Mouse (Mus musculus) gastrocnemius, postnatal 25 days (tissue): ENCODE data around the gene Pard6a. TPM values are rescaled to one million over a fixed set of nuclear protein-coding genes. Genes with fewer than 3 reads are reported as not detected.

ENCODE experiments used
- DNase-seq: peaks from one replicate; pipeline ENCODE4 v3.0.0; 2022
- total RNA-seq, 2 experiments: library from RNA; stranded (reverse); gene quantifications; 1 replicate in 1 of 2; 2 replicates in 1 of 2; pipeline ENCODE4 v1.2.3; 2021

Pard6a gene
- total RNA-seq, 2 experiments from 2014 or later: 5.4 to 5.7 TPM

DNA sequence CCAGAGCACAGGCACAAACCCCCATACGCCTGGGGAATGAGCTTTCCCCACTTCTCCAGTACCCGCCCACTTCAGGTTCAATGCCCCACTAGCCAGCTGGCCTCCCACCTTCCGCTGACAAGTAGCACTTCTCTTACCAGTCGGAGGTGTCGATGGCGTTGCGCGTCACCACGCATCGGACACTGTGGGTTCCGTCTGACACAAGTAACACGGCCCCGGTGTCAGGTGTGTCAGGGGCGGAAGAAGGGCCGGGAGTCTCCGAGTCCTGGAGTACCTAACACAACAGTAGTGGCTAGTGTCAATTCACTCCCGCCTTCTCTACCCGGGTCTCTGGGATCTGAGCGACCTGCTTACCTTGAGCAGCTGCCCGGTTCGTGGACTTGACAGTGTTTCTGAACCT is 382 bp upstream of the Pard6a start:
- no peak for DNase-seq

GRCm38 (mm10) chr8:105702001-105702401 is 1.1 kb downstream of the Pard6a start:
- no peak for DNase-seq

- DNase-seq: no peak
Measured at GRCm38 (mm10) chr8:105702731-105703415, 1.9 kb downstream of the Pard6a start.

DNA sequence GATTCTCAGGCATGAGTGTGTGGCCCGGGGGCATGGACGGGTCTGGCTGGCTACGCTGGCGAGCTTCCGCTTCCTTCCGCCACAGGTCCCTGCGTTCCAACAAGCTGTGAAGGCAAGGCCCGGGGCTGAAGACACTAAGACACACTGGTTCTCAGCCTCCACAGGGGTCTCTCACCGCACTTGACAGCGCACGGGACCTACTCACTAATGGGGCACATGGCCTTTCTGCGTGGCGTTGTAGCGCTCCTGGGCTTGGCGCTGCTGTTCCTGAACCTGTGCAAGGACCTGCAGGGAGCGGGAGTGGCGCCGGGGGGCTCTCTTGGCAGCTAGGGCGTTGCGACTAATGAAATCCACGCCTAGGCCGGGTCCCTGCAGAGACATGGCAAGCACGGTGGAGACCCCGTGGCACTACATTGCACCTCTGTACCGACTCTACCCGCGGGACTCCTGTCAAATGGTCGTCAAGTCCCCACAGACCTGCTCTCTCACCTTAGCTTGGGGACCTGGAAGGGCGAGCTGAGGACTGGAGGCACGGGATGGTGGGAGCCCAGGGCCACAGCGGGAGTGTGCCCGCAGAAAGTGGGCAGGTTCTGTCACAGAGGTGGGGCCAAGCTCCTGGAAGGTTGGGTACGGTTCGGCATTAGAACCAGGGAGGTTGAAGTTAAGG is 3.3 kb downstream of the Pard6a start:
- no peak for DNase-seq

DNA sequence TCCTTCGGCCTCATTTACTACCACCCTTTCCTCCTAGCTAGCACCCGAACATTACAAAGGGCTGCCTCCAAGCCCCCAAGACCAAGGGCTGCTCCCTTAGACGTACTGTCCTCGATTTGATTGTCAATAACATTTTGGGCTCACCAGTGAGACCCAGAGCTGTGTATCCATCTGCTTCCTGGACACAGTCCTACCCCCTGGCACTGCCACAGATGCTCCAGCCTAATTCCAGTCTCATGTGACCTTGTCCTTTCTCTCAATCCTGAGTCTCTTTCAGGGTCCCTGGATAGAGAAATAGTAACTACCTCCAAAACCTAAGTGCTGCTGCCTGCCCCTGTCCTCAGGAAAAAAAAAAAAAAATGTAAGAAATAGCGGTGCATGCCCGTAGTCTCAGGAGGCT is 4.0 kb downstream of the Pard6a start:
- DNase-seq: no peak

DNA sequence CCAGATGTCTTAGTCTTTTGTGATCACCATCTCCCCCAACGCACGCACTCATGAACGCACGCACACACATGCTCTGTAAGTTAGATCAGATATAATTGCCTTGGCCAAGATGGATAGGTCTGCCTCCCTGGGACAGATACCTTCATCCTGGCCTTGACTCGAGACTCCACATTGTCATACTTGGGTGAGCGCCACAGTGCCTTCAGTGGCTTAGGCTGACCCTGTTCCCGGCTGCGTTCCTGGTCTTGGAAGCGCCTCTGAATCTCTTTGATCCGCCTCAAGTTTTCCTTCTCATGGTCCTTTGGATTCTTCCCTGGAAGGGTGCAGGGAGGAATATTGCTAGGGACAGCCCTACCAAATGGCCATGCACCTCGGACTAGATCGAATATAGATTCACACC is 5.5 kb downstream of the Pard6a start:
- DNase-seq: no peak

GRCm38 (mm10) chr8:105707498-105708403 is 6.8 kb downstream of the Pard6a start, which contains the start of the genes 4933405L10Rik and Enkd1:
Gene 4933405L10Rik (plus strand): TSS chr8:105707655.
Gene Enkd1 (minus strand): TSS chr8:105708210.
- DNase-seq: peak; percentile 75

DNA sequence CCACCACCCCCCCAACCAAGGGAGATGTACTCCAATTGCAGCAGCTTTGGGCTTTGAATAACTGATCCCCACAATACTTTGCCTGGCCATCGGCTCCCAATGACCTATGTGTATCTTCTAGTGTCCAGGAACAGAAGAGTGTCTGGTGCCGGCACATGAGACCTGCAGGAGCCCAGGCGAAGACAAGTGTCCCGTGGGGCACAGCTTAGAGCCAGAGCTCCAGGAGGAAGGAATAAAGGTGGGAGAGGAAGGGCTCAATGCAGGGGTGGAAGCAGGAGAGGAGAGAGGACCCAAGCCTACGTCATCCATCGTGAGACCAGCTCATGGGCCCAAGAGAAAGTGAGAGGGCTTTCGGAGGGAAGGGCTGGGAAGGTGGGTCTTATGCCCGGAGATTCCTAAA is 7.7 kb downstream of the Pard6a start:
- DNase-seq: no peak

- no peak for DNase-seq
Measured at GRCm38 (mm10) chr8:105709317-105709716, 8.4 kb downstream of the Pard6a start.

DNA sequence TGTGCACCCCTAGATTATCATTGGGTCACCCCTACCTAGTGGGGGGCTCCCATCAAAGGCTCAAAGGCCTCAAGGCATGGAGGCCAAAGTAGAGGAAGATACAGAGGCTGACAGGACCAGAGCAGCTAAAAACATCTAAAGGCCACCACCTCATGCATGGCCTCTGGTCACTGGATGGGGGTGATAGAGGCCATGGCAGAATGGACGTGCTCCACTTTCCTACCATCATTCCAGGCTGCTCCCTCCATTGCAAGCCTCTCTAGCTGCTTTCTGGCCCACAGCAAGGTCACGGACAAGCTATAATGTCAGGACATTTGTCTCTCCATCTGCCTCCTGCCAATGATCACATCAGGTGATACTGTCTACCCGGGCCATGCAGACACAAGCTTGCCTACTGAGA is 11.3 kb downstream of the Pard6a start:
- DNase-seq: no peak

DNA sequence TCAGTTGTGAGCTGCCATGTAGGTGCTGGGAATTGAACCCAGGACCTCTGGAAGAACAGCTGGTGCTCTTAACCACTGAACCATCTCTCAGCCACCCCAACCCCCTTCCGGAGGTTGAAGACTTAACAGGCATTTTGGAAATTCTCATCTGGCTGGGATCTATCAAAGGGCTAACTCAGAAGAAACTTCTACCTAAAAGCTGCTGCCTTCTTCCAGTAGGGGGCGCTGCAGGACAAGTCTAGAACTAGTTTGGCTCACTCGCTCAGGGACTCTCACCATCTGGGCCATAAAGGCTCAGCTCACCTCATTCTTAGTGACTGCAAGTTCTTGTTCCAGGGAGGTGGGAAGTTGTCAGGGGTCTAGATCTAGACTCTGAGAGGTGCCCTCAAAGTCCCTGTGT is 13.2 kb downstream of the Pard6a start:
- DNase-seq: peak; percentile 59

GRCm38 (mm10) chr8:105715042-105715441 is 14.1 kb downstream of the Pard6a start:
- no peak for DNase-seq

GRCm38 (mm10) chr8:105716302-105716945 is 15.5 kb downstream of the Pard6a start:
- DNase-seq: no peak

DNA sequence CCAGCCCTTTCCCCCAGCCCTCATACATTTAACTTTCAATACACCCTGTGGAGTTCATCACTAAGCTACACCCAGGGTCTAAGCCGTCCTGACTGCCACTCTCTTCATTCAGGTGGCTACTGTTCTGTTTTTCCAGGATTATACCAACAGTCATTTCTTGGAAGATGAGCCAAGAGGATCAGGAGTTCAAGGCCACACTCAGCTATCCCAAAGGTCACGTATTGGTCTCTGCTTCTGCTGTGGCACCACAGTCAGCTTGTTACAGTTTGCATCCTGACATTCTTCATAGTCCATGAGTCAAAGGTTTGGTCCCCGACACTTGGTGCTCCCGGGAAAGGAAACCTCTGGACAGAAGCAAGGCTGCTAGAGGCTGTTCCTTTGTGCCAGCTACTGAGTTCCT is 18.7 kb downstream of the Pard6a start:
- no peak for DNase-seq

- DNase-seq: no peak
Measured at GRCm38 (mm10) chr8:105722861-105723260, 21.9 kb downstream of the Pard6a start.

DNA sequence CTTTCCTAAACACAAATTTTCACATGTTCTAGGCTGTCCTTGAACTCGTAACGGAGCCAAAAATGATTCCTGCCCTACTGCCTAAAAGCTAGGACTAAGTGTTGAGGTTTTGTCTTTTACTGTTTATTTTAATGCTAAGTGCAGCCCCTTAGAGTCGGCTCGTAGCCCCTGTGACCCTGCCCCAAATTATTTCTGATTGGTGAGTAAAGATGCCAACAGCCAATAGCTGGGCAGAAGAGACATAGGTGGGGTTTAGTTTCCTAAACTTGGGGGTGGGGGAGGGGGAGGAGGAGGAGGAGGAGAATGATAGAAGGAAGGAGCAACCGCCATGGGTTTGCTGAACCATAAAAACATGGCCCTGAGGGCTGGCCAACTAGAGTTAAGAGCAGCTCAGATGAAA is 24.8 kb downstream of the Pard6a start:
- no peak for DNase-seq

DNA sequence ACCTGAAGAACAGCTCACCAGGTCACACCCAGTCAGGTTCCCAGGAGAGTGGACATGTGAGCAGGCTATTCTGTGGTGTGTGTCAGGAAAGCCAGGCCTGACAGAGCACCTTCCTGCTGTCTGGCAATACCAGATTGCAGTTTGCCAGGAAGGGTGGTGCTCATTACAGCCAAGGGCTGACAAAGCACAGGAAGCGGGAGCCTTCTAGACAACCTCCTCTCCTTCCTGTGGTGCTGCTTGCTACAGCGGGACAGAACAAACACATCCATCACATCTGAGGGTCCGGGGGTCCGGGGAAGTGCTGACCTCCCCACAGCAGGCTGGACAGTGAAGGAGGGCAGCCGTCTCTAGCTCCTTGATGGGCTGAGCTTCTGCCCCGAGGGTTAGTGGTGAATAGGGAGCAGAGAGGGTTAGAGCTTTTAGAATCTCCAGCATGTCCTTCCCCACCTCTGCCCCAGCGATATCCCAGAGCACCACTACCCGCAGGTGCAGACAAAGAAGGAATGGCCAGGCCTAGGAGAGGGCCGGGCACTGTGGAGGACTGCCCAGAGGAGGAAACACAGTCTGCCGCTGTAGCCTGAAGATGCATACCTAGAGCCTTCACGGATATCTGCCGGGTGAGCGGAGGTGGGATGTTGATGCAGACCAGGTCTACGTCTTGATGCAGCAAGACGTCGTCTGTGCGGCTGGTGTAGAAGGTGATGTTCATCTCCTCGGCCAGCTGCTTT is 26.6 kb downstream of the Pard6a start:
- peak; percentile 53 for DNase-seq

DNA sequence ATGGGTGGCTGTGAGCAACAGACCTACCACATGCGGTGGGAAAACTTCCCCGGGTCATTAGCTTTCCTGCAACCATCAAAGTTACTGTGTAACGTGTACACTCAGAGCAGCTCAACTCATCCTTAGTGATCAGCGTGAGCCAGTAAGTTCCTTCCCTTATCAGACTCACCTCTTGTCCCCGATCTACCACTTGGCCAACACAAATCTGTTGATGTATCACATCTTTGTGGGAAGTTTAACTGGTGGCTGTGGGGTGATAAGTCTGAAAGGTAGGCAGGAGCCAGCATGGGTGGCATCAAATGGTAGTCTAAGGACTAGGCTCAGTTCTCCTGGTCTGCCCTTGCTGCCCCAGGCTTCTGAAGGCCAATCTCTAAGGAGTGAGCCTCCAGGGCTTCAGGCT is 31.2 kb downstream of the Pard6a start:
- DNase-seq: no peak

DNA sequence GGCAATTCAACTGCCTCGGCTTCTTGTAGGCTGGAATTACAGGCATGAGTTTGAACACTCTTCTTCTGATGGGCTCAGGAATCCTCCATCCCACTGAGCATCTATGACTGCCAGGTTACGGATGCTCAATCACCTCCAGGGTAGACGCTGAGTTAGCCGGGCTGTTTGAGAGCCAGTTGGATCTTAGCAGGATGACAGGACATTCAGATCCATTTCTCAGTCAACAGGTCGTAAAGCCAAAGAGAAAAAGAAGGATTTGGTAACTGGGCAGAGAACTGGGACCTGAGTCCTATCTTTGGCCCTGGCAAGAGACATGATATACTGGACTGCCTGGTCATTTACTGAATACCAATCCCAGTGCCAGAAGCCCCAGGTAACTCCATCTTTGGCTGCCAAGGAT is 38.3 kb downstream of the Pard6a start:
- peak; percentile 55 for DNase-seq

GRCm38 (mm10) chr8:105743301-105743700 is 42.4 kb downstream of the Pard6a start:
- DNase-seq: no peak

DNA sequence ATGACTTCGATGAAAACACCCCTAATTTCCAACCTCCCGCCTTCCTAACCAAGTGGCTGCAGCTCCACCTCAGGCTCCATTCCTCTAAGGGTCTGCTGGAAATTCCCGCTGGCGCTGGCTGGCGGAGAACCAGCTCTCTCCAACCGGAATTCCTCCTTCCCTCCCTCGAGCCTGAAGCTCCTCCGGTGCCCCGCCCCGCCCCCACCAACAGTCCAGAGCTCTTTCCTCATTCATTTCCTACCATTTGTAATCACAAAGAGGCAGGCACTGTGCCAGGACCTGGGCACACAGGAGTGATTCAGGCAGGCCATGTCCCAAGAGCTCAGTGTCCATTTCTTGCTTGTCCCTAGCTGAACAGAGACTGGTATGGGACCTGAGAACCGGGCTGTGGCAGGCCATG is 49.7 kb downstream of the Pard6a start:
- DNase-seq: peak; percentile 35
